Mouse (Mus musculus) urinary bladder, adult 2 months (tissue): Measurements from ENCODE around the gene Tatdn3. TPM values are rescaled to one million over a fixed set of nuclear protein-coding genes. Genes with fewer than 3 reads are reported as not detected.
"Not testable (repeated sequence)": the region's sequence is repeated elsewhere in the genome, so short reads cannot be mapped to it uniquely, and the experiment has no call there.

Experiments used
- DNase-seq: peaks from one replicate; pipeline ENCODE4 v3.0.0; 2022; ENCODE audit warnings: low spot score
- polyA plus RNA-seq: library from polyadenylated mRNA; depleted of rRNA; stranded (reverse); fragments of >200 nt; gene quantifications from 2 replicates; pipeline ENCODE4 v1.2.3, GENCODE M21; 2012; rRNA removed

The Tatdn3 gene
- polyA plus RNA-seq, 1 experiment, result 36.2 TPM

DNA sequence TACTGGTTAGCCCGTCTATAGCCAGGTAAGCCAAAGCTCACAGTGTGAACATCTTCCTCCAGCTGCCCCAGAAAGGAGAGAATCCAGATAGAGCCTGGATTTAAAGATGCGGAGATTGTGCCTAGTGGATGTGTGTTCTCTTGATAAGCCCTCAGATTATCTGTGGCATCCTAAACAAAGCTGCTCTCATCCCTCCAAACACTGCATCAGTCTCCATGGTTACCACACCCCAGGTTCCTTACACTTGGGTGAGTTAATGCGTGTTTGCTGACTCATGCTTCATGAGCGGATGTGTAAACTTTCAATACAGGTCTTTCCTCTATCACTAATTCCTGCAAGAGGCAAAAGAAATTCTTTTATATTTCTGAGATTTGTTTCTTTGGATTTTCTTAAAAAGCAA lies 27.1 kb downstream of the Tatdn3 start:
- no peak for DNase-seq

DNA sequence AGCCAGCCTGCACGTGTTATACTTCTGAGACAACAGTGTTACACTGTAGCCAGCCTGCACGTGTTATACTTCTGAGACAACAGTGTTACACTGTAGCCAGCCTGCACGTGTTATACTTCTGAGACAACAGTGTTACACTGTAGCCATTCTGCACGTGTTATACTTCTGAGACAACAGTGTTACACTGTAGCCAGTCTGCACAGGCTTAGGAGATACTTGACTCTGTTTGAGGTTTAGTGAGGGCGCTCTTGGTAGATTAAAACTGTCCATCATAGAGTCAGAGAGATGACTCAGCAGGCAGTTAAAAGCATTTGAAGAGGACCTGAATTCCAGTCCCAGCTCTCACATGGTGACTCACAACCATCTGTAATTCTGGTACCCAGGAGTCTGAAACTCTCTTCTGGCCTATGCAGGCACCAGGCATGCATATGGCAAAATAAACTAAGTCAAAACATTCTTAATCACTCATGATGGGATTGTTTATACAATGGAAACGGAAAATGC lies 31.8 kb downstream of the Tatdn3 start:
- DNase-seq, result not testable (repeated sequence)

DNA sequence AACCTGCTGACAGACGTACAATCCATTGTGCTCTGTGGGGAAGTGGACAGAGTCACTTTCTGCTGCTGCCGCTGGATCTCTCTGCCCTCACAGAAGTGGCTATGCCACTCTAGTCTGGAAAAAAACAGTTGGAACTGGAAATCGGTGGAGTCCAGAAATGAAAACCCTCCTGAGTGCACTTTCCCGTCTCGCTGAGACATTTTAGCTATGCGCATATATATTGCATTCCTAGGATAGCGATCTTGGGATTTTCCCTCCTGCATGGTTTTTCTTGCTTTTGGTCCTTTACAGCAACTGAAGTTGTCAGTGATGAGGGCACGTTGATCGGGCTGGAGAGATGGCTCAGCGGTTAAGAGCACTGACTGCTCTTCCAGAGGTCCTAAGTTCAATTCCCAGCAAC lies 32.5 kb downstream of the Tatdn3 start:
- DNase-seq, result no peak

DNA sequence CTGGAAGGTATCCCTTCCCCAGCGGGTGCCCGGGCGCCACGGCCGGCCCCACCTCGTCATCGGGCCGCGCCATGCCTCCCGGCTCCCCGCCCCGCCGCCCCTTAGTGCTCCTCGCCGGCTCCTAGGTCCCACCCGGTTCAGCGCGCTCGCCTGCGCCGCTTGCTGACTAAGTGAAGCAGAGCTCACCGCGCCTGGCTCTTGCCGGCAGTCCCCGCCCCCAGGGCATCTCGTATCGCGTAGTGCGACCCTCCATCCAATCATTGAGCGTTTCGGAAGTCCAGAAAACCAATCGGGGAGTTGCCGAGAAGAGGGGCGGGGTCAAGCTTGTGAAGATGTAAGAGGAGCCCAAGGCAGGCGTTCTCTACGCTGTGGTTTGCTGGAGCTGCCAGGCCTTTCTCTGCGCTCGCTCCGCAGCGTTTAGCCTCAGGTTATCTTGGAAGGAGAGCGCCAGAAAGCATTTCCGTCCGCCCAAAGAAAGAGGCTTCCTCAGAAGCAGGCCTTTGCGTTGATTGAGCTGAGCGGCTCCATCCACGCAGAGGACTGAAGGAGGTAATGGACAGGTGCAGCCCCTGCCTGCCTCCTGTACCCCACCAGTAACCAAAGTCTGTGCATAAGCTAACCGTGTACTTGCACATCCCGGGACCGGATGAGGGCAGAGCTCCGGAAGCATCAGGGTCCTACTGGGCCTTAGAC lies 36.6 kb downstream of the Tatdn3 start, which contains the start of gene Flvcr1:
TSS of gene Flvcr1 (minus strand) at position 138 of the 693 bp plus-strand sequence.
- peak; percentile 96 for DNase-seq

DNA sequence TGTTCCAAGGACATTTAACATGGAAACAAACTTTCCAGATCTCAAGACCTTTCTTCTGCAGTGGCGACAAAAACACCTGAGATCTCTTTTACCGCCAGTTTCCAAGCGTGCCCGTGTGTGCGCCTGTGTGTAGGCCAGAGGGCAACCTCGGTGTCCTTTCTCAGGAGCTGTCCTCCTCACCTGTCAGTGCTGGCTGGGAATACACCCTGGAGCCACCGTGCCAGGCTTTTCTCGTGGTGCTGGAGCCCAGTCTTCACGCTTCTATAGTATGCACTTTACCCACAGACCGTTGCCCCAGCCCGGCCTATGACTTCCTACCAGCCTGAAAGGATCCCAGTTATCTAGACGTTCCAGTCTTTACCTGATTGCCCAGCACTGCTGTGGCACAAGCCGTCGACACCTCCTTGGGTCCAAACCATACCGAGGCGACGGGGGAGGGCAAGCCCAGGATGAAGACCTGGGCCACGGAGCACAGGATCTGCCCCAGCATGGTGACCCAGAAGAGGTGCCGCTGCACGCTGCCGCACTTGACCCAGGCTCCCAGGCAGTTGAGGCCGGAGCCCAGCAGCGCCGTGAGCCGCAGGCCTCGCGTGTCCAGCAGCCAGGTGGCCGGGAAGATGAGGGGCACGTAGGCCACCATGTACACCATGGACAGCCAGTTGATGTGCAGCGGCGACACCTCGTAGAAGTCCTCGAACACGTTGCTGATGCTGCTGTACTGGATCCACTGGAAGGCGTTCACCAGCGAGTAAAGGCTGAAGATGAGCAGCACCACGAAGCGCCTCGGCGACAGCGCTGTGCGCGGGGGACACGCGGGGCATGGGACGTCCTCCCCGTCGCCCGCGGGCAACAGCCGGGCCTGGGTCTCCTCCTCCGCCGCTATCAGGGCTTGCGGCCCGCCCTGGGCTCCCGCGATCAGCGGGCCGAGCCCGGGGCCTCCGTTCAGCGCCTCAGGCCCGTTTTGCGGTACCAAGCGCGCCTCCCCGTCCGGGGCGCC lies 37.4 kb downstream of the Tatdn3 start:
- no peak for DNase-seq

DNA sequence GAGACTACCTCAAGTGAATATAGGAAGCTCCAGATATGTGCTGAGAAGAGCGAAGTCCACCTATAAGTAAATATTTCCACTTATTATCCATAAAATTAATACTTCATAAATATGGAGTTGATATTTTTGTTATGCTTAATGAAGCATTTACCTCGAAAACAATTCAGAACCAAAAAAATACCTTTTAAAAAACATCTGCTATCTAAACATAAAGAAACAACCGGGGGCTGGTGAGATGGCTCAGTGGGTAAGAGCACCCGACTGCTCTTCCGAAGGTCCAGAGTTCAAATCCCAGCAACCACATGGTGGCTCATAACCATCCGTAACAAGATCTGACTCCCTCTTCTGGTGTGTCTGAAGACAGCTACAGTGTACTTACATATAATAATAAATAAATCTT lies 38.9 kb downstream of the Tatdn3 start:
- not testable (repeated sequence) for DNase-seq

DNA sequence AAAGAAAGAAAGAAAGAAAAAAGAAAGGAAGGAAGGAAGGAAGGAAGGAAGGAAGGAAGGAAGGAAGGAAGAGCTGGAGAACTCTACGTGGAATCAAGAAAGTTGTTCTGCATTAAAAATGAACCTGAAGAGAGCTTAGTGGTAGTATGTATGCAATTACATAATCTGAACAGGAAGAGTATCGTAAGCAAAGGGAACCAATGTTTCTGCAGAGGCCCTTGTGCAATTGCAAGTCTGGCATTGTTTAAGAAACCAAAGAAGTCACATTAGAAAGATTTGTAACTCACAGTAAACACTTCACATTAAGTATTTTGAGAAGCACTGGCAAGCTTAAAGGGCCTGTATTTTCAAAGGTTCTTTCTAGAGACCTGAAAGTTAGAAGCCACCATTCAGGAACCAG lies 39.6 kb downstream of the Tatdn3 start:
- no peak for DNase-seq

DNA sequence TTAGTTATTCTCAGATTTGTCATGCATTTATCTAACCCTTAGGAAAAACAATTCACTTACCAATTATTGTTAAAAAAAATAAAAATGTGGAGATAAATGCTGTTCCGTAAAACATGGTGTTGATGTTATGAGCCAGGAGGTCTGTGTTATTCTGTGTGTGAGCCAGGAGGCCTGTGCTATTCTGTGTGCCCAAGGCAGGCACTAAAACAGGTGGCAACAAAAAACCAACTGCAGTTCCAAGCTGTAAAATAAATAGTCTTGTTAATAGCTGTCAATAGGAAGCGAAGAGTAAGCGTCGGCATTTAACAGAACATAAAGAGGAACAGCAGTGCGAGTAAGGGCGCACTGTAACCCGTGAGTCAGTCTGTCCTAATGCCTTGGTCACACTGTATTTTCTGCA lies 41.7 kb downstream of the Tatdn3 start:
- DNase-seq, result no peak

DNA sequence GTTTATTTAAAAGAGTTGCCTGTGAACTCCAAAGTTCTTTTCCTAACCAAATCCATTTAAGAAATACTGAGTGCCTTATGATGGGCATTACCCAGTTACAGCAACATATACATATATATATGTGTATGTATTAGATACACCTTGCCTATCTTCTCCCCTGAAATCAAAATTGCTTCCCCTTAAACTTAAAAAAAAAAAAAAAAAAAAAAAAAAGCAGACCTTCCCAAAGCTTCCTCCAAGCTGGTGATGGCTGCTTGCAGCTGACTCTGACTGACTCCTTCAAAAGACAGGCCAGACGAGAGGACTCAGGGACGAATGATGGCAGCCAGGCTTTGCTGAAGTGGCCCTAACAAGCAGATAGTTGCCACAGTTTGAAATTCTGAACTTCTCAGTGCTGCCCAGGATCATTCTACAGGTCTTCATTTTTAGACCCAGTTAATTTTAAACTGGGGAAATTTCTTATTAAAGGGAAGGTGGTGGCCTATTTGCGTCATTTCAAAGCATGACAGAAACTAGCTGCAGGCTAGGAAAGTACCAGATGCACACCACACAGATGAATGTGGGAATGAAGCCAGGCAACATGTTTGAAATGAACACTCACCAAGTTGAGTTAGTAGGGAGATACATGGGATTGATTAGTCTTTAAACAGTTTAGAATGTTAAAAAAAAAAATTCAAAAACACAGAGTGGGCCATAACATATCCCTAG lies 42.4 kb downstream of the Tatdn3 start:
- DNase-seq, result no peak

DNA sequence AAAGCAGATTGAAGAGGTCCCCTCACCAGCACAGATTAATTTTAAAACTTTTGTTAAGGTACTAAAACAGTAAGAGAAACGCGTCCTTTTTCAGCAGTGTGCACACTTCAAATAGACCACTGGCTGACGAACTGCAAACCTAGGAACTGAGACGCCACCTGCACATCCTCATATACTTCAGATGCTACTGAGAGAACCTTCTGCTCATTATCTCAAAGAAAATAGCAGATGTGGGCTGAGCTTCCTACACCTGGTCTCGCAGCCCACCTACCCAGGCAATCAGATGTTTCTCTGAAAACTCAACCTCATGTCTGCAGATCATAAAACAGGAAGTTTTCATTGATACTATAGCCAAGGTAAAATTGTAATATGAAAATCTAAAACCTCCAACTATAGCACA lies 42.9 kb downstream of the Tatdn3 start:
- no peak for DNase-seq

DNA sequence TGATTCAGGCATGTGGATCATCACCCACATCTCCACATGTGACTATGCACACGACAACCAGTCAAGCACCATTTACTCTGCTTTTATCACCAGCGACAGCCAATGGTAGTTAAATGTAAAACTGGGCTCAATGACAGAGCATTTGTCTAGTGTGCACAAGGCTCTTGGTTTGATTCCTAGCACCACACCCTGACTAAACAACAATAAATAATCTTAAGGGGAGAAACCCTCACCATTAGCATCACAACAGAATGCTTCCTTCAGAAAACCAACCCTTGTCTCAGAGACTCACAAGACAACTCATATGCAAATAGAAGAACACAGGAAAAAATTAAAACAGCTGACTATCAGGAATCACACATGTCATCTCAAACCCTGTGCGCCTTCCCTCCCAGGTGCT lies 48.5 kb downstream of the Tatdn3 start:
- DNase-seq, result no peak

DNA sequence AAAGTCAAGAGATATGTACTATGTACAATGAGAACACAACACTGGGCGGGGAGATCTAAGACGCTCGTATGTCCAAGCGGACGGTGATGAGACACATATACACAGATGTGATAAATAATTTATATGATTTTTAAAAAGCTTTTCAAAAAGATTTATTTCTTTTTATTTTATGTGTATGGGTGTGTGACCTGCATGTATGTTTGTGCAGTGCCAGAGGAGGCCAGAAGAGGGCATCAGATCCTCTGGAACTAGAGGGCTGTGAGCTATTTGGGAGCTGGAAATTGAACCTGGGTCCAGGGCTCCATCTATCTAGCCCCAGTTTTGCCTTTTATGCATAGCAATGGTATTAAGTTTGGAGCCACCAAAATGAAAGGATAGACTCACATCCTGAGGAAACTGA lies 54.0 kb downstream of the Tatdn3 start:
- no peak for DNase-seq

DNA sequence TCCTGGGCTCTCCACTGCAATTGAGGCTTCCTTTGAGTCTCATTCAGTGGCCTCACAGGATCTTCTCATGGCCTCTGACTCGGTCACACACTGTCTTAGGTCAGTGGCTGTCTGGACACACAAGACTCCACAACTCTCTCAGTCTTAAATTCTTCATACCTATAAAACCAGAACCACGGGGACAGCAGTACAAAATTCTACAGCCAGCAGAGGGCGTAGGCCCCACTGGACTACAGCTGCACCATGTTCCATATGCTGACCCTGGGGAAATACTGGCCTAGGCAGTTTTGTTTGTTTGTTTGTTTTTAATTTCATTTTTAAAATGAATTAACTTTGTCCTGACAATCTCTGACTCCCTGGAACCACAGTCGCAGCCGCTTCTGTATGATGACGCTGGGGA lies 60.5 kb downstream of the Tatdn3 start:
- DNase-seq, result no peak

DNA sequence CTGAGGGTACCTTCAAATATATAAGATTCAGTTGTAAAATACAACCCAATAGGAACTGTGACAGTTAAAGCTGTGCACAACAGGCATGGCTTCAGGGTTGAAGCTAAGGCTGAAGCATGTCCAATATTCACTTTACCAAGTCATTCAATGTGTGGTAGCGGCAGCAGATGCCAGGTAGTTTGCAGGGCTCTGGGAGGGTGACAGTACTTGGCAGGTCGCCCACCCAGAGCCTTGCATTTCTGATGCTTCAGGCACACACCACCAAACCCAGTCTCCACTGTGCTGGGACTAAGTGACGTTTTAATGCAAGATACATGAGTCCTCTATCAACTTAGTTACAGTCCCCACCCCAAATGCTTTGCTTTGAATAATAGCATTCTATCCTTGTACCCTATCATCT lies 62.0 kb downstream of the Tatdn3 start:
- no peak for DNase-seq

DNA sequence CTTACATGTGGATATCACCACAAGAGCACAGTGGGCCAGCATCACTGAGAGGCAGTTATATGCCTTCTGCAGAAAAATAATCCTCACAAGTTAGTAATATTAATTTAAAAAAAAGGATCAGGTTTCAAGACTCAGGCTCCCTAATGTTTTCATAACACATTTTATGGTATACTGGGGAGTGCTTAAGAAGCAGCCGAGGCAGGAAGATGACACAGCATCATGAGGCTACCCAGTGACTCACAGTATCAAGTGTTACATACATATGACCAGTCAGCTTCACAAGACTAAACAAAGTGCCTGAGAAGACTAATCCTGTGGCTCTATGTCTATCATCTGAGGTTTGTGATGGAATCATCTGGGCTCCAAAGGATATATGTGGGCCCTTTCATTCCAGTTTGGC lies 64.7 kb downstream of the Tatdn3 start:
- DNase-seq, result no peak

DNA sequence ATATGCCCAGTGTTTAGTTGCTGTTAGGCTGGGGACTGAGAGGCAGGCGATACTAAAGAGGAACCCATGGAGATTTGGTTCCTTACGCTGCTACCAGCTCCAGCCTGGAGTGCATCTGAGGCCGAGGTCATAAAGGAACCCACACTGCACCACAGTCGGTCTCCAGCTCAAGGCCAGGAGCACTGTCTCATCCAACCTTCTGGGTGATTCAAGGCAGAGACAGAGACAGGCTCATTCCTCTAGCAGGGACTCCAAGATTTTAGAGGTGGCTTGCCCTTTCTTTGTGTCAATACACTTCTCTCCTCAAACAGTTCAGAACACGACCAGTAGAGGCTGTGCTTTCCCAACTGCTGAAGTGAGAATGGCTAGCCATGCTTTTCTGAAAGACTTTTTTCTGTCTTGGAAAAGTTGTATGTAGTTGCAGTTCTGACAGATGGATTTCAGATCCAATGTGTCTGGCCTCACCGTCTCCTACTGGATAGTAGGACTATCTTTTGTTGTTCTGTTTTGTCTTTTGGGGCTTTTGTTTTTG lies 66.3 kb downstream of the Tatdn3 start:
- no peak for DNase-seq

Other genes starting within 250 kb of the Tatdn3 start
- gene Rps6kc1, start 151.2 kb downstream of the Tatdn3 start, polyA plus RNA-seq, result 9.5 and 13.8 TPM in 2 replicates
- gene Angel2, start 137.8 kb downstream of the Tatdn3 start, polyA plus RNA-seq, result 45.3 and 50.5 TPM in 2 replicates
- 0.56 and 0.88 TPM in 2 replicates for gene Vash2, start 83.6 kb downstream of the Tatdn3 start, polyA plus RNA-seq
- 16.5 and 18.3 TPM in 2 replicates for gene Flvcr1, start 36.8 kb downstream of the Tatdn3 start, polyA plus RNA-seq
- not detected in 2 replicates for gene Spata45, start 26.3 kb downstream of the Tatdn3 start, polyA plus RNA-seq
- gene Nsl1, start 80 bp upstream of the Tatdn3 start, polyA plus RNA-seq, result 0.80 and 1.3 TPM in 2 replicates
- gene Batf3, start 34.9 kb upstream of the Tatdn3 start, polyA plus RNA-seq, result 4.5 and 4.7 TPM in 2 replicates
- gene Fam71a, start 101.9 kb upstream of the Tatdn3 start, polyA plus RNA-seq, result not detected in 2 replicates
- 4.6 and 9.8 TPM in 2 replicates for gene Atf3, start 155.1 kb upstream of the Tatdn3 start, polyA plus RNA-seq